Mouse (Mus musculus) G1E (cell line): Measurements from ENCODE around the gene Gm4791.

Experiments
- CTCF ChIP-seq: IDR thresholded peaks from 2 replicates; pipeline ENCODE4 v1.5.1; 2012; ENCODE audit warnings: low read depth, low read length, inconsistent platforms, mixed read lengths
- GATA1 ChIP-seq: IDR thresholded peaks from 2 replicates; pipeline ENCODE4 v1.6.1; 2012; ENCODE audit warnings: borderline replicate concordance, low read length, inconsistent platforms, mixed read lengths
- GATA2 ChIP-seq: IDR thresholded peaks from 2 replicates; pipeline ENCODE4 v1.6.1; 2012; ENCODE audit warnings: low read depth, low read length, inconsistent platforms, borderline replicate concordance
- POLR2AphosphoS5 ChIP-seq: IDR thresholded peaks from 2 replicates; pipeline ENCODE4 v1.6.1; 2012; ENCODE audit warnings: low read depth, low read length, inconsistent platforms; ENCODE audit not compliant: insufficient replicate concordance

GRCm38 (mm10) chr9:46957420-46957950, 41.1 kb upstream of the Gm4791 start:
- TF ChIP-seq GATA1 (no peak), CTCF (no peak), POLR2AphosphoS5 (no peak), GATA2 (no peak)
